Mouse (Mus musculus) thymus, adult 2 months (tissue): ENCODE results near the gene Abl1.

Experiments
- CTCF ChIP-seq: fragments of 200-500 bp; IDR thresholded peaks from 2 replicates; pipeline ENCODE4 v1.5.1; 2012; ENCODE audit warnings: mild to moderate bottlenecking, control low read depth, low read length, moderate library complexity, borderline replicate concordance; ENCODE audit not compliant: control insufficient read depth, poor library complexity, insufficient read depth; ENCODE audit errors: extremely low read depth
- POLR2A ChIP-seq: fragments of 200-500 bp; IDR thresholded peaks from 2 replicates; pipeline ENCODE4 v1.6.1; 2012; ENCODE audit warnings: mild to moderate bottlenecking, low read length, control low read depth, moderate library complexity; ENCODE audit not compliant: control insufficient read depth, poor library complexity, insufficient read depth; ENCODE audit errors: extremely low read depth

- TF ChIP-seq CTCF (no peak), POLR2A (no peak)
These were observed 58.7 kb downstream of the Abl1 start for GRCm38 (mm10) chr2:31746835-31747234.
